ENCODE assay signal across 12 mouse cellular contexts in the genomic region with DNA sequence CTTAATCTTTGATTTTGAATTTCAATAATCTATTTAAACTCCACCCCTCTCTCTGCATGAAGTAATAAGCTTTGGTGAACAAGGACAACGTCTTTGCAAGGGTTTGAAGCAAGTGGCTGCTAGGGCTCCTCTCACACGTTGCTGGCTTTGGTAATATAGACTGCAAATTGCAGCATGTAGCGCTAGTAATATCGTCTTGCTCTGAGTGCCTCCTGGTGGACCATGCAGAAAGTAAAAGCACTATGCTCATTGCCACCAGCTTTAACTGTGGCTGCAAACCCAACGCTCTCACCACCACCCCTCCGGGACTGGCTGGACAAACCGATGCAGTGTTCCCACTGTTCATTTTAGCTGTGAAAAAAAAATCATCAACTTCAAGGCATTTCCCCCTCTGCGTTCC. TPM values are rescaled to one million over a fixed set of nuclear protein-coding genes. Genes with fewer than 3 reads are reported as not detected.
A peak's percentile ranks its signal among the peaks of the same experiment; 100 is the strongest.
DNase-seq lines count a peak whose midpoint lies in the region; ATAC-seq and TF ChIP-seq lines count a peak whose summit lies in the region.
"Had no signal": no experiment of that assay in that cellular context is flagged by ENCODE, and none has a peak within 500 bp of the region (broad histone marks: within the 10 kb centered on the region; RNA-seq: fewer than 3 reads in every experiment).

No protein-coding gene starts in this region.

- H3K9ac ChIP-seq in intestine, postnatal 0 days (ENCODE audit: low read depth, low read length) = no peak overlapping the region
- no peak overlapping the region for H3K9ac ChIP-seq in intestine, embryonic 16.5 days (ENCODE audit: low read depth, low read length)
- H3K9ac ChIP-seq in stomach, postnatal 0 days (ENCODE audit: low read length) = no peak overlapping the region
- H3K9ac ChIP-seq in forebrain, embryonic 15.5 days (replicated peaks) = no peak overlapping the region
- H3K9ac ChIP-seq: intestine, embryonic 15.5 days; limb, embryonic 15.5 days had no signal

- no peak overlapping the region for H3K27ac ChIP-seq in intestine, postnatal 0 days (ENCODE audit: low read depth, low read length)
- no peak overlapping the region for H3K27ac ChIP-seq in intestine, embryonic 16.5 days (ENCODE audit: low read length)
- H3K27ac ChIP-seq in stomach, postnatal 0 days (replicated peaks) = no peak overlapping the region
- no peak overlapping the region for H3K27ac ChIP-seq in forebrain, embryonic 15.5 days (replicated peaks)
- H3K27ac ChIP-seq: intestine, embryonic 15.5 days; limb, embryonic 15.5 days had no signal

- peak; percentile 72 for TF ChIP-seq CTCF in intestine, postnatal 0 days (IDR thresholded peaks at IDR 0.05; ENCODE audit: low read depth)
- peak; percentile 70 for TF ChIP-seq CTCF in stomach, postnatal 0 days (IDR thresholded peaks at IDR 0.05; ENCODE audit: low read depth)

- no peaks in the 10 kb centered on the region for H3K9me3 ChIP-seq in intestine, postnatal 0 days (ENCODE audit: control insufficient read depth)
- H3K9me3 ChIP-seq in intestine, embryonic 16.5 days (ENCODE audit: control insufficient read depth, low read length) = no peaks in the 10 kb centered on the region
- H3K9me3 ChIP-seq in stomach, postnatal 0 days (ENCODE audit: control insufficient read depth, low read length) = no peaks in the 10 kb centered on the region
- H3K9me3 ChIP-seq in forebrain, embryonic 15.5 days = no peaks in the 10 kb centered on the region
- H3K9me3 ChIP-seq: intestine, embryonic 15.5 days; limb, embryonic 15.5 days had no signal

- no peak for ATAC-seq in intestine, postnatal 0 days
- ATAC-seq in intestine, embryonic 16.5 days = no peak; the same call in 1 of the 2 replicates
- ATAC-seq in erythroblast, adult 5-6 weeks (replicated peaks; ENCODE audit: low FRiP score, poor library complexity, severe bottlenecking) = peak; percentile 87
- no peak; the same call in 1 of the 2 replicates for ATAC-seq in stomach, postnatal 0 days (ENCODE audit: low FRiP score, low TSS enrichment)
- no peak for ATAC-seq in forebrain, embryonic 15.5 days (replicated peaks)
- ATAC-seq: intestine, embryonic 15.5 days had no signal

- WGBS in intestine, postnatal 0 days = 46% methylated on average over 8 of the region's 8 CpGs
- WGBS in intestine, embryonic 16.5 days = 51% methylated on average over 8 of the region's 8 CpGs
- WGBS in stomach, postnatal 0 days = 47% methylated on average over 8 of the region's 8 CpGs
- 66% methylated on average over 8 of the region's 8 CpGs for WGBS in forebrain, embryonic 15.5 days

- H3K4me3 ChIP-seq in intestine, postnatal 0 days (ENCODE audit: low read depth, low read length) = no peak overlapping the region
- no peak overlapping the region for H3K4me3 ChIP-seq in intestine, embryonic 16.5 days (ENCODE audit: low read length)
- H3K4me3 ChIP-seq in stomach, postnatal 0 days (ENCODE audit: low read depth, low read length) = no peak overlapping the region
- H3K4me3 ChIP-seq in forebrain, embryonic 15.5 days = no peak overlapping the region
- H3K4me3 ChIP-seq: intestine, embryonic 15.5 days; limb, embryonic 15.5 days had no signal

- H3K27me3 ChIP-seq in intestine, postnatal 0 days (replicated peaks; ENCODE audit: control insufficient read depth, insufficient read depth, low read length) = no peaks in the 10 kb centered on the region
- no peaks in the 10 kb centered on the region for H3K27me3 ChIP-seq in intestine, embryonic 16.5 days (replicated peaks; ENCODE audit: control insufficient read depth, insufficient read depth, low read length)
- H3K27me3 ChIP-seq in stomach, postnatal 0 days (ENCODE audit: control insufficient read depth, insufficient read depth, low read length) = no peaks in the 10 kb centered on the region
- H3K27me3 ChIP-seq in forebrain, embryonic 15.5 days = no peaks in the 10 kb centered on the region
- H3K27me3 ChIP-seq: intestine, embryonic 15.5 days; limb, embryonic 15.5 days had no signal

- H3K4me1 ChIP-seq in intestine, postnatal 0 days (replicated peaks; ENCODE audit: control insufficient read depth, insufficient read depth, low read length) = no peaks in the 10 kb centered on the region
- no peaks in the 10 kb centered on the region for H3K4me1 ChIP-seq in intestine, embryonic 16.5 days (ENCODE audit: control insufficient read depth, insufficient read depth, low read length)
- no peaks in the 10 kb centered on the region for H3K4me1 ChIP-seq in stomach, postnatal 0 days (replicated peaks; ENCODE audit: control insufficient read depth, insufficient read depth)
- H3K4me1 ChIP-seq in forebrain, embryonic 15.5 days = no peaks in the 10 kb centered on the region
- H3K4me1 ChIP-seq: intestine, embryonic 15.5 days; limb, embryonic 15.5 days had no signal

- TF ChIP-seq EP300 in stomach, postnatal 0 days (optimal IDR thresholded peaks at IDR 0.05) = no peak

- no peak overlapping the region for H3K4me2 ChIP-seq in intestine, postnatal 0 days (replicated peaks; ENCODE audit: low read depth)
- H3K4me2 ChIP-seq in intestine, embryonic 16.5 days (ENCODE audit: low read depth, low read length) = no peak overlapping the region
- H3K4me2 ChIP-seq in stomach, postnatal 0 days (replicated peaks; ENCODE audit: low read depth) = no peak overlapping the region
- no peak overlapping the region for H3K4me2 ChIP-seq in forebrain, embryonic 15.5 days (replicated peaks)
- H3K4me2 ChIP-seq: intestine, embryonic 15.5 days; limb, embryonic 15.5 days had no signal

- no peaks in the 10 kb centered on the region for H3K36me3 ChIP-seq in intestine, postnatal 0 days (ENCODE audit: control insufficient read depth, insufficient read depth)
- no peaks in the 10 kb centered on the region for H3K36me3 ChIP-seq in intestine, embryonic 16.5 days (ENCODE audit: control insufficient read depth, insufficient read depth, low read length)
- no peaks in the 10 kb centered on the region for H3K36me3 ChIP-seq in stomach, postnatal 0 days (ENCODE audit: control insufficient read depth, insufficient read depth, low read length)
- no peaks in the 10 kb centered on the region for H3K36me3 ChIP-seq in forebrain, embryonic 15.5 days
- H3K36me3 ChIP-seq: intestine, embryonic 15.5 days; limb, embryonic 15.5 days had no signal

- peak; percentile 10 to 50 for DNase-seq in spleen, postnatal 10 days (ENCODE audit: low spot score in 2 of 2)
- no peak for DNase-seq in spleen, adult 18-20 months
- no peak for DNase-seq in stomach, postnatal 0 days (ENCODE audit: low spot score)
- no peak for DNase-seq in gastrocnemius, postnatal 36 days
- DNase-seq: cerebellum, adult 18-20 months had no signal

- intact Hi-C loops in gastrocnemius, postnatal 36 days (cut with DNase I) = no loop called here

RNA-seq across cellular contexts. Expression of a gene that starts 7.2 kb away (rescaled TPM):
- polyA plus RNA-seq in intestine, postnatal 0 days (2015; fragmentation: Nextera tagmentation; extraction: Ambion mirVana) = 2.1 and 2.3 TPM in 2 replicates
- 1.5 and 2.0 TPM in 2 replicates for polyA plus RNA-seq in intestine, embryonic 16.5 days (2015; fragmentation: Nextera tagmentation; extraction: Ambion mirVana)
- 5.4 and 7.7 TPM in 2 replicates for total RNA-seq in erythroblast, adult 5-6 weeks (2015; ENCODE audit: low replicate concordance)
- 4.9 and 5.6 TPM in 2 replicates for total RNA-seq in erythroblast, adult 5-6 weeks (2017; ENCODE audit: low replicate concordance)
- 0.38 and 0.40 TPM in 2 replicates for polyA plus RNA-seq in stomach, postnatal 0 days (2015; fragmentation: Nextera tagmentation; extraction: Ambion mirVana)
- 0.46 and 0.65 TPM in 2 replicates for polyA plus RNA-seq in forebrain, embryonic 15.5 days (2015; fragmentation: Nextera tagmentation; extraction: Ambion mirVana)
- not detected for total RNA-seq in gastrocnemius, postnatal 36 days (2021)

RNA-seq across cellular contexts. Expression of a gene that starts 40.0 kb away (rescaled TPM):
- polyA plus RNA-seq in intestine, postnatal 0 days (2015; fragmentation: Nextera tagmentation; extraction: Ambion mirVana) = 0.86 and 0.98 TPM in 2 replicates
- 0.69 and 0.73 TPM in 2 replicates for polyA plus RNA-seq in intestine, embryonic 16.5 days (2015; fragmentation: Nextera tagmentation; extraction: Ambion mirVana)
- total RNA-seq in erythroblast, adult 5-6 weeks (2015; ENCODE audit: low replicate concordance) = not detected in 2 replicates
- total RNA-seq in erythroblast, adult 5-6 weeks (2017; ENCODE audit: low replicate concordance) = not detected in 2 replicates
- polyA plus RNA-seq in stomach, postnatal 0 days (2015; fragmentation: Nextera tagmentation; extraction: Ambion mirVana) = 1.1 and 1.4 TPM in 2 replicates
- polyA plus RNA-seq in forebrain, embryonic 15.5 days (2015; fragmentation: Nextera tagmentation; extraction: Ambion mirVana) = 2.0 TPM in 2 replicates
- under 1 TPM; 0.81 to 0.84 TPM for total RNA-seq in gastrocnemius, postnatal 36 days (2021)
- total RNA-seq: neutrophil, adult 5-6 weeks had no signal

RNA-seq across cellular contexts. Expression of a gene that starts 41.3 kb away (rescaled TPM):
- 25.5 and 25.9 TPM in 2 replicates for polyA plus RNA-seq in intestine, postnatal 0 days (2015; fragmentation: Nextera tagmentation; extraction: Ambion mirVana)
- polyA plus RNA-seq in intestine, embryonic 16.5 days (2015; fragmentation: Nextera tagmentation; extraction: Ambion mirVana) = 11.3 and 12.2 TPM in 2 replicates
- total RNA-seq in erythroblast, adult 5-6 weeks (2015; ENCODE audit: low replicate concordance) = 173 and 230 TPM in 2 replicates
- 219 and 239 TPM in 2 replicates for total RNA-seq in erythroblast, adult 5-6 weeks (2017; ENCODE audit: low replicate concordance)
- polyA plus RNA-seq in stomach, postnatal 0 days (2015; fragmentation: Nextera tagmentation; extraction: Ambion mirVana) = 12.6 and 13.4 TPM in 2 replicates
- polyA plus RNA-seq in forebrain, embryonic 15.5 days (2015; fragmentation: Nextera tagmentation; extraction: Ambion mirVana) = 6.9 and 8.0 TPM in 2 replicates
- total RNA-seq in gastrocnemius, postnatal 36 days (2021) = 1 to 10 TPM; 5.1 to 5.2 TPM

Comparison
In these comparisons a context has a peak if more than half of its experiments do, and no peak if none do; other contexts are left out.
1. DNase-seq: peak in spleen, postnatal 10 days (2 of 2); none in spleen, adult 18-20 months (0 of 2), stomach, postnatal 0 days (single experiment) and gastrocnemius, postnatal 36 days (0 of 2).